Mouse (Mus musculus): ENCODE measurements at regions not wholly inside any gene's neighbourhood (a gene's known extent, or its start where the extent isn't known, plus 50 kb on each side); places are given as distances from the start of the nearest gene placed in this dataset.

GRCm38 (mm10) chr14:60439106-60439505 is 66.0 kb downstream of the Amer2 start:
- no peak for TF ChIP-seq CTCF (IDR thresholded peaks at IDR 0.05)
- Histone ChIP-seq H3K4me3 (no peak overlapping the region), H3K27ac (no peak overlapping the region)
- intact Hi-C loops (cut with DNase I) = no loop called here
- no peak for DNase-seq

- H3K27ac ChIP-seq = no peak overlapping the region
- no peak for DNase-seq
- no peak overlapping the region for H3K4me3 ChIP-seq
- TF ChIP-seq CTCF (IDR thresholded peaks at IDR 0.05) = no peak
- intact Hi-C loops (cut with DNase I) = no loop called here
Measured at GRCm38 (mm10) chr14:60443821-60444551, 70.9 kb downstream of the Amer2 start.

GRCm38 (mm10) chr14:60444552-60444937 is 71.5 kb downstream of the Amer2 start:
- no peak overlapping the region for H3K4me3 ChIP-seq
- no peak for TF ChIP-seq CTCF (IDR thresholded peaks at IDR 0.05)
- DNase-seq = no peak
- intact Hi-C loops (cut with DNase I) = no loop called here
- no peak overlapping the region for H3K27ac ChIP-seq

- intact Hi-C loops (cut with DNase I) = no loop called here
- no peak for TF ChIP-seq CTCF (IDR thresholded peaks at IDR 0.05)
- DNase-seq = no peak
- H3K4me3 ChIP-seq = no peak overlapping the region
- H3K27ac ChIP-seq = no peak overlapping the region
Measured at GRCm38 (mm10) chr14:60446037-60446436, 73.0 kb downstream of the Amer2 start.

- Histone ChIP-seq H3K27ac (no peak overlapping the region), H3K4me3 (no peak overlapping the region)
- intact Hi-C loops (cut with DNase I) = no loop called here
- DNase-seq = no peak
- no peak for TF ChIP-seq CTCF (IDR thresholded peaks at IDR 0.05)
Measured at GRCm38 (mm10) chr14:60451216-60451615, 78.2 kb downstream of the Amer2 start.

- Histone ChIP-seq H3K27ac (no peak overlapping the region), H3K4me3 (no peak overlapping the region)
- DNase-seq = no peak
- no peak for TF ChIP-seq CTCF (IDR thresholded peaks at IDR 0.05)
- intact Hi-C loops (cut with DNase I) = no loop called here
Measured at GRCm38 (mm10) chr14:60451684-60452083, 78.6 kb downstream of the Amer2 start.

- TF ChIP-seq CTCF (IDR thresholded peaks at IDR 0.05) = no peak
- intact Hi-C loops (cut with DNase I) = no loop called here
- H3K4me3 ChIP-seq = no peak overlapping the region
- no peak for DNase-seq
- no peak overlapping the region for H3K27ac ChIP-seq
Measured at GRCm38 (mm10) chr14:60456767-60457166, 83.7 kb downstream of the Amer2 start.

- Histone ChIP-seq H3K27ac (no peak overlapping the region), H3K4me3 (peak overlapping the region; percentile 45)
- TF ChIP-seq CTCF (IDR thresholded peaks at IDR 0.05) = no peak
- intact Hi-C loops (cut with DNase I) = no loop called here
- peak; percentile 31 for DNase-seq
Measured at GRCm38 (mm10) chr14:60484996-60485888, 112.2 kb downstream of the Amer2 start.

GRCm38 (mm10) chr14:60485889-60486274 is 112.8 kb downstream of the Amer2 start:
- DNase-seq = no peak
- TF ChIP-seq CTCF (IDR thresholded peaks at IDR 0.05) = no peak
- Histone ChIP-seq H3K27ac (no peak overlapping the region), H3K4me3 (peak overlapping the region; percentile 45)
- intact Hi-C loops (cut with DNase I) = no loop called here

GRCm38 (mm10) chr14:60486278-60486935 is 113.3 kb downstream of the Amer2 start:
- Histone ChIP-seq H3K4me3 (no peak overlapping the region), H3K27ac (no peak overlapping the region)
- no peak for DNase-seq
- intact Hi-C loops (cut with DNase I) = no loop called here
- TF ChIP-seq CTCF (IDR thresholded peaks at IDR 0.05) = no peak

GRCm38 (mm10) chr14:60489111-60489510 is 116.1 kb downstream of the Amer2 start:
- intact Hi-C loops (cut with DNase I) = no loop called here
- no peak for DNase-seq
- Histone ChIP-seq H3K27ac (no peak overlapping the region), H3K4me3 (no peak overlapping the region)
- no peak for TF ChIP-seq CTCF (IDR thresholded peaks at IDR 0.05)

GRCm38 (mm10) chr14:60490886-60491285 is 117.8 kb downstream of the Amer2 start:
- TF ChIP-seq CTCF (IDR thresholded peaks at IDR 0.05) = no peak
- H3K27ac ChIP-seq = no peak overlapping the region
- intact Hi-C loops (cut with DNase I) = no loop called here

GRCm38 (mm10) chr14:60495441-60495840 is 122.4 kb downstream of the Amer2 start:
- no peak for DNase-seq
- H3K27ac ChIP-seq = no peak overlapping the region
- no peak for TF ChIP-seq CTCF (IDR thresholded peaks at IDR 0.05)
- intact Hi-C loops (cut with DNase I) = no loop called here
- no peak overlapping the region for H3K4me3 ChIP-seq

More at GRCm38 (mm10) chr14:60490886-60491285, 117.8 kb downstream of the Amer2 start:
- DNase-seq = no peak
- no peak overlapping the region for H3K4me3 ChIP-seq
